Mouse (Mus musculus) intestine, embryonic 14.5 days (tissue): Measurements from ENCODE around the gene Zfp423. TPM values are rescaled to one million over a fixed set of nuclear protein-coding genes. Genes with fewer than 3 reads are reported as not detected.

Experiments used
- ATAC-seq: fragments of 200-750 bp; cut with Nextera tagmentation; replicated peaks from 2 replicates; pipeline ENCODE4 v1.8.0; 2017; ENCODE audit warnings: low read depth, moderate number of reproducible peaks, moderate TSS enrichment, moderate library complexity; ENCODE audit not compliant: low FRiP score, low TSS enrichment
- DNase-seq: peaks from one replicate; pipeline ENCODE4 v3.0.0-alpha.2; 2018; ENCODE audit warnings: low spot score
- H3K27ac ChIP-seq: fragments of 300-500 bp; sonication (generic); 2 replicates; pipeline ENCODE4 v1.5.1; 2014; ENCODE audit warnings: low read depth, mild to moderate bottlenecking, control low read depth
- H3K27me3 ChIP-seq: fragments of 300-500 bp; sonication (generic); replicated peaks from 2 replicates; pipeline ENCODE4 v1.6.1; 2014; ENCODE audit warnings: low read length, control low read depth; ENCODE audit not compliant: control insufficient read depth, insufficient read depth
- H3K36me3 ChIP-seq: fragments of 300-500 bp; sonication (generic); 2 replicates; pipeline ENCODE4 v1.6.1; 2014; ENCODE audit warnings: low read length, control low read depth; ENCODE audit not compliant: control insufficient read depth, insufficient read depth
- H3K4me1 ChIP-seq: fragments of 300-500 bp; sonication (generic); replicated peaks from 2 replicates; pipeline ENCODE4 v1.6.1; 2014; ENCODE audit warnings: low read length, control low read depth, mixed read lengths; ENCODE audit not compliant: control insufficient read depth, insufficient read depth
- H3K4me2 ChIP-seq: fragments of 300-500 bp; sonication (generic); 2 replicates; pipeline ENCODE4 v1.6.1; 2014; ENCODE audit warnings: low read length
- H3K4me3 ChIP-seq: fragments of 300-500 bp; sonication (generic); 2 replicates; pipeline ENCODE4 v1.5.1; 2014; ENCODE audit warnings: low read depth, low read length, control low read depth, mixed read lengths
- H3K9ac ChIP-seq: fragments of 300-500 bp; sonication (generic); 2 replicates; pipeline ENCODE4 v1.6.1; 2014; ENCODE audit warnings: mild to moderate bottlenecking, low read length
- H3K9me3 ChIP-seq: fragments of 300-500 bp; sonication (generic); 2 replicates; pipeline ENCODE4 v1.6.1; 2016; ENCODE audit warnings: low read length, control low read depth; ENCODE audit not compliant: control insufficient read depth
- WGBS: fragments of 180-500 bp; shearing (Covaris S2); extraction: QIAGEN DNeasy Blood & Tissue Kit; methylation state at CpG from one replicate; pipeline ENCODE4 v1.1.7; 2014; 5-methylcytosine and 5-hydroxymethylcytosine counted together
- polyA plus RNA-seq: library from polyadenylated mRNA; unstranded; fragments of >200 nt; fragmentation: Nextera tagmentation; extraction: Ambion mirVana; gene quantifications from 2 replicates; pipeline ENCODE4 v1.2.1, GENCODE M21; 2014

Zfp423 gene
- polyA plus RNA-seq, result 8.7 and 10.5 TPM in 2 replicates

DNA sequence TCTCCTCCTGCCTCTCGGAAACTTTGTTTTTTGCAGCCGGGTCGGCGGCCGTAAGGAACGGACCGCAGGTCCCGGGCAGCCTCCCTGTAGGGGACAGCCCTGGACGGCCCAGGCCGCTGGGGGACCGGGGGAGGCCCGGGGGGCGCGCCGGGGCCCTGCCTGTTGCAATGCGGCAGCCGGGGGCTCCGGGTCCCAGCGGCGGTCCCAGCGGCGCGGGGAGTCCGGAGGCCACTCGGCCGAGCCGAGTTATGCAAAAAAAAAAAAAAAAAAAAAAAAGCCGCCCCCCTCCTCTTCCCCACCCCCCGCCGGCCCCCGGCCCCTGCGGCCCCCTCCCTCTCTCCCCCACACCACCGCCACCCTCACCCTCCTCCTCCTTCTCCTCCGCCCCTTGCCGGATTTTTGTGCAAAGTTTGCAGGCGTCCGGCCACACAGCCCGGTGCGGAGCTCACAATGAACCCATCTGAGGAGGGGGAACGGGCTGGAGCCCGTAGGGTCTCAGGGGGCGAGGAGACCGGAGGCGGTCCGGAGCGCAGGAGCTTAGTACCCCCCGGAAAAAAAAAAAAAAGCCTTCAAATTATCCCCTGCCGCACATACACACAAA is at the start of gene Zfp423:
Zfp423 (minus strand) TSS at position 276 of the 601 bp plus-strand sequence.
- H3K4me1 ChIP-seq, result peaks cover 19% of the 10 kb centered on the region
- ATAC-seq (peak; percentile 24; the same call in 1 of the 2 replicates), DNase-seq (peak; percentile 68)
- H3K9me3 ChIP-seq, result no peaks in the 10 kb centered on the region
- H3K4me3 ChIP-seq, result peak within 1 kb of the TSS; percentile 79
- peak within 1 kb of the TSS; percentile 97 for H3K27ac ChIP-seq
- no peaks in the 10 kb centered on the region for H3K36me3 ChIP-seq
- H3K27me3 ChIP-seq, result peaks cover 32% of the 10 kb centered on the region
- 0% methylated on average over 40 of the region's 48 CpGs for WGBS
- peak within 1 kb of the TSS; percentile 91 for H3K4me2 ChIP-seq
- H3K9ac ChIP-seq, result peak within 1 kb of the TSS; percentile 91

DNA sequence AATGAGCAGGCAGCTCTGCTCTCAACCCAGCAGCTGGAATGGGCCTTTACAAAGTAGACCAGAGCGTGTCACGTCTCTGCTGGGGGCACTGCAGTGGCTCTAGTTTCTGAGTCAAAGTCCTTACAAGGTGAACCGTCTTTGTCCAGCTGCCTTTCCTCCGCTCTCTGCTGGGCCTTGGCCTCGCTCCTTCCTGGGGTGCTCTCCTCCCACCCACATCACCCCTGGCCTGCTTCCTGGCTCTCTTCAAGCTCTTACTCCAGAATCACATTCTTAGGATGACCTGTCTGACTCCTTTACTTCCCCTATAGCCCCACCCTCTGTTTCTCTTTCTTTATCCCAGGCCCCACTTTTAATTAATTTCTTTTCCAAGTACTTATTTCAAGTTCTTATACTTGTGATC is 47.4 kb upstream of the Zfp423 start:
- Histone ChIP-seq H3K36me3 (no peaks in the 10 kb centered on the region), H3K9me3 (no peaks in the 10 kb centered on the region), H3K27me3 (no peaks in the 10 kb centered on the region), H3K4me1 (no peaks in the 10 kb centered on the region), H3K4me2 (no peak overlapping the region), H3K27ac (no peak overlapping the region), H3K4me3 (no peak overlapping the region), H3K9ac (no peak overlapping the region)
- 81% methylated on average over 5 of the region's 5 CpGs for WGBS
- ATAC-seq (no peak), DNase-seq (no peak)

DNA sequence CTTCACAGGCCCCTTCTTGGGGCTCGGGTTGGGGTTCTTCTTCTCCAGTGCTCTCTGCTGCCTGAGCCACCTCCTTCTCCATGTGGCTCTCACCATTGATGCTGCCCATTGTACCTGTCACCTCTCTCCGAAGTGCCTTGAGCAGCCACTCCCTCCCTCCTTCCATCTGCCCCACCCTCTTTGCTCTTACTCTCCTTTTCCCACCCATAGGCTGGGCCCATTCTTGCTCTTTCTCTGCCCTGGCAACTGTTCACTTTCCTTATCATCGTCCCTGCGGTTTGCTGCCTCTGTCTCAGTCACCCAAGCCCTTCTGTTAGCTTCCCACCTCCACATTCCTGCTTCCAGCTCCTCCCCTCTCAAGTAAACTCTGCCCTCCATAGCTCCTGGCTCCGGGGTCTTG is 25.4 kb upstream of the Zfp423 start:
- no peak overlapping the region for H3K4me3 ChIP-seq
- DNase-seq (no peak), ATAC-seq (0 out of 2 replicates have a peak, but pooled peaks have one; percentile 27)
- 24% methylated on average over 5 of the region's 5 CpGs for WGBS
- H3K9me3 ChIP-seq, result no peaks in the 10 kb centered on the region
- no peak overlapping the region for H3K27ac ChIP-seq
- no peak overlapping the region for H3K9ac ChIP-seq
- no peaks in the 10 kb centered on the region for H3K36me3 ChIP-seq
- no peaks in the 10 kb centered on the region for H3K27me3 ChIP-seq
- H3K4me1 ChIP-seq, result no peaks in the 10 kb centered on the region; the same call in 1 of the 2 replicates
- no peak overlapping the region for H3K4me2 ChIP-seq

DNA sequence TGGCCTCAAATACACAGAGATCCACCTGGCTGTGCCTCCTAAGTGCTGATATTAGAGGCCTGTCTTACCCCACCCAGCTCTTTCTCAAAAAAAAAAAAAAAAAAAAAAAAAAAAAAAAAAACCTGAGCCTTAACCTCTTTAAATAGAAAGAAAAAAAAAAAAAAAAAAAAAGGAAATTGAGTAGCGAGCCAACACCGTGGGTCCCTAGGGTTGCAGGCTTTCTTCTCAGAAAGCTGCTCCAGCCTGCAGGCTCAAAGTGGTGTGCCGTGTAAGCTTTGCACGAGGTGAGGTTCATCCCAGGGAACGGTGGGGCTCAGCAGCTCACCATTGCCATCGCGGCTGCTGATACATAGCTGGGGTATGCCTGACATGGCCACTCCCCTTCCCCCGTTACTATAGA is 24.6 kb upstream of the Zfp423 start:
- Histone ChIP-seq H3K27ac (no peak overlapping the region), H3K9me3 (no peaks in the 10 kb centered on the region), H3K36me3 (no peaks in the 10 kb centered on the region), H3K4me2 (no peak overlapping the region), H3K4me3 (no peak overlapping the region), H3K4me1 (no peaks in the 10 kb centered on the region; the same call in 1 of the 2 replicates), H3K27me3 (no peaks in the 10 kb centered on the region), H3K9ac (no peak overlapping the region)
- 41% methylated on average over 8 of the region's 8 CpGs for WGBS
- no peak for DNase-seq
- no peak for ATAC-seq

DNA sequence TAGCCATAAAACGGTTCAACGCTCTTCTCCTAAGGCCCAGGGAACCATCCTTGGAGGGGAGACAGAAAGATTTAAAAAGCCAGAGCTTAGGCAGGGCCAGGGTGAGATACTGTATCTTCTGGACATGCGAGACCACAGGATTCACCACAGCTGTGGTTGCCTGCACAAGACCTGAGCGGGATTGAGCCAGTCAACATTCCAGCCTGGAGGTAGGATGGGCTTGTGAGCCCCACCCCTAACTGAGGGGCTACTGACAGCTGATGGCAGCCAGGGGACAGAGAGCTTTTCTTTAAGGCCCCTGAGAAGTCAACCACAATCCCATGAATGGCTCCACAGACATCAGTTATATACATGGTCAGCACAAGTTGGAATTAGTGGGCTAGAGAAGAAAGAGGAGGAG is 23.5 kb upstream of the Zfp423 start:
- DNase-seq (no peak), ATAC-seq (no peak)
- Histone ChIP-seq H3K27ac (no peak overlapping the region), H3K4me1 (no peaks in the 10 kb centered on the region; the same call in 1 of the 2 replicates), H3K9ac (no peak overlapping the region), H3K4me2 (no peak overlapping the region), H3K36me3 (no peaks in the 10 kb centered on the region), H3K9me3 (no peaks in the 10 kb centered on the region), H3K4me3 (no peak overlapping the region), H3K27me3 (no peaks in the 10 kb centered on the region)
- WGBS, result 80% methylated on average over 4 of the region's 4 CpGs

DNA sequence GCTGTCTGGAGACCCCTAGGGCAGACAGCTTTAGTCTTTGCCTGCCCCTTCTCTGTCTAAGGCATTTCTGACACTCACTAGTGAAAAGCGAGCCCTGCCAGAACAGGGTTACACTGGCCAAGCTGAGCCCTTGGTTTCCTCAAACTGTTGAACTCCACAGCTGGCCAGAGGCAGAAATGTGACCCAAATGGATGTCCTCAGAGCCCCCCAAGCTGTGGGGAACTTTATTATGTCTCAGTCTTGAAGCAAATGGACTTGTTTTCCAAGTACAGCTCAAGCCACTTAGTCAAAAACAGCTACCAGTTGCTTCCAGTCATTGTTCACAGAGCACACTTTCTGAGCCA is 16.0 kb upstream of the Zfp423 start:
- H3K36me3 ChIP-seq, result no peaks in the 10 kb centered on the region
- H3K27ac ChIP-seq, result no peak overlapping the region
- H3K4me3 ChIP-seq, result no peak overlapping the region
- DNase-seq (no peak), ATAC-seq (no peak)
- H3K9ac ChIP-seq, result no peak overlapping the region
- no peak overlapping the region for H3K4me2 ChIP-seq
- WGBS, result 28% methylated on average over 1 of the region's 1 CpGs
- peaks cover 17% of the 10 kb centered on the region for H3K4me1 ChIP-seq
- H3K9me3 ChIP-seq, result no peaks in the 10 kb centered on the region
- no peaks in the 10 kb centered on the region for H3K27me3 ChIP-seq

DNA sequence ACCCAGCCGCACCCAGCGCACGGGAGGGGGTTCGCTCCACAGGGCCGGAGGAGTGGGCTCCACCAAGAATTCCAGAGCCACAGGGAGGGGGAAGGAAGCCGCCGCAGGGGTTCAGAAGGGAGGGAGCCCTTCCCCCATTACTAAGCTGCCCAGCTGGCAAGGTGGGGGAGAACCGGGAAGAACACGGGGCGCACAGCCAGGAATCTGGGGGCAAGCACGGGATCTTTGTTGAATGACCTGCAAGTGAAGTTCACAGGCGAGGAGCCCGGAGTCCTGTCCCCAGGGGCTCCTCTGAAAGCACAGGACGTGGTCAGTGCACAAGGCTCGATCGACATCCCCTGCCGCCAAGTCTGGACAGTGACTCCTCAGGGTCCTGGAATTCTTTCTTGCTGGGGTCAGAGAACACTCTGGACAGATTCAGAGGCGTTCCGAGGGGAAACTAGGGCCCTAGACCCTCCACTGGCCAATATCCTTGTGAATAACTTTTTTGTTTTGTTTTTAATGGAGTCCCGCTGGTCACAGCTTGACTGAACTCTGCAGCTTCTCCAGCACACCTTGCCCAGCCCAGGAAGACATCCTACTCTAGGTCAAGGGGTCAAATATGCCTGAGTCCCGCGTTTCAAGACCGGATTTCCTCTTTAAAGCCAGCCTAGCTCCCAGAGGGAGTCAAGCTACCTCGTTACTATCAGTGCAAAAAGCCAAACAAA is 15.5 kb upstream of the Zfp423 start:
- ATAC-seq (no peak), DNase-seq (peak; percentile 65)
- H3K27ac ChIP-seq, result no peak overlapping the region
- peak overlapping the region; percentile 58 for H3K4me2 ChIP-seq
- 5% methylated on average over 24 of the region's 24 CpGs for WGBS
- H3K36me3 ChIP-seq, result no peaks in the 10 kb centered on the region
- peaks cover 17% of the 10 kb centered on the region for H3K4me1 ChIP-seq
- peak overlapping the region; percentile 26 for H3K4me3 ChIP-seq
- peak overlapping the region; percentile 29; the same call in 1 of the 2 replicates for H3K9ac ChIP-seq
- H3K9me3 ChIP-seq, result no peaks in the 10 kb centered on the region
- no peaks in the 10 kb centered on the region for H3K27me3 ChIP-seq

DNA sequence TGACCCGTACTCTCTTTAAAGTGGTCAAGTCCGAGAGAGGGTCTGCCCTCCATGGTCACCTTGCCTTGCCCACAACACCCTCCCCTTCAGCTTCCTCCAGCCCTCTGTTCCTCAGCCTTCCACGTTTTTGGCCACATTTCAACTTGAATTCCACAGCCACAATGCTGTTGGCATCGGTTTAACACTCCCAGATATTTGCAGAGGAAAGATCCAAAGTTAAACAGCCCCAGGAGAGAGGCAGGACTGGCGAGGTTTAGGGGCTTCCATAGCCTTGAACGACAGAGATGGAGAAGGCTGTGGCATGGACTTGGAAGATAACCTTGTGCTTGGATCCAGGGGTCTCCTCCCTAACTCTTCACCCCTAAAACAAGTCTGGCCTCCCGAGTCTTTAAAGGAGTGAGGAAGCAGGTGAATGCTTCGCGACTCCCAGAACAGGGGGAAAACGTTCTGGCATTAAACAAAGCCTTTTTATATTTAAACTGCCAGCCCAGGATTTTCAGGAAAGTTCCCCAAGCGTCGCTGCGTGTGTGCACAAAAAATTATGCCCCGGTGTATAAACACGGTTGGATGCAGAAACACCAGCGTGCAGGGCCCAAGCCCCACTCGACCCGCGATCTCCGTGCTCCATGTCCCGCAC is 14.8 kb upstream of the Zfp423 start:
- H3K9me3 ChIP-seq, result no peaks in the 10 kb centered on the region
- H3K4me1 ChIP-seq, result peaks cover 17% of the 10 kb centered on the region
- peak overlapping the region; percentile 58 for H3K4me2 ChIP-seq
- H3K4me3 ChIP-seq, result peak overlapping the region; percentile 26
- no peaks in the 10 kb centered on the region for H3K27me3 ChIP-seq
- peak overlapping the region; percentile 29; the same call in 1 of the 2 replicates for H3K9ac ChIP-seq
- DNase-seq (no peak), ATAC-seq (no peak)
- H3K27ac ChIP-seq, result no peak overlapping the region
- WGBS, result 11% methylated on average over 21 of the region's 21 CpGs
- H3K36me3 ChIP-seq, result no peaks in the 10 kb centered on the region
